Mouse (Mus musculus) stomach, embryonic 14.5 days (tissue): ENCODE measurements around the gene Pold1. TPM values are rescaled to one million over a fixed set of nuclear protein-coding genes. Genes with fewer than 3 reads are reported as not detected.

Source experiments
- ATAC-seq: fragments of 200-750 bp; cut with Nextera tagmentation; 2 replicates; pipeline ENCODE4 v1.8.0; 2017; ENCODE audit warnings: low read depth, moderate TSS enrichment; ENCODE audit not compliant: insufficient number of reproducible peaks, insufficient read depth, low FRiP score
- H3K27ac ChIP-seq: fragments of 300-500 bp; sonication (generic); 2 replicates; pipeline ENCODE4 v1.5.1; 2014; ENCODE audit warnings: mild to moderate bottlenecking, low read length, moderate library complexity, mixed read lengths
- H3K27me3 ChIP-seq: fragments of 300-500 bp; sonication (generic); 2 replicates; pipeline ENCODE4 v1.6.1; 2014; ENCODE audit warnings: low read length, control low read depth, mixed read lengths; ENCODE audit not compliant: control insufficient read depth, insufficient read depth
- H3K36me3 ChIP-seq: fragments of 300-500 bp; sonication (generic); 2 replicates; pipeline ENCODE4 v1.6.1; 2014; ENCODE audit warnings: mild to moderate bottlenecking, control low read depth, low read length, moderate library complexity, mixed read lengths; ENCODE audit not compliant: control insufficient read depth, insufficient read depth
- H3K4me1 ChIP-seq: fragments of 300-500 bp; sonication (generic); 2 replicates; pipeline ENCODE4 v1.6.1; 2014; ENCODE audit warnings: low read length, control low read depth, mixed read lengths; ENCODE audit not compliant: control insufficient read depth, insufficient read depth
- H3K4me2 ChIP-seq: fragments of 300-500 bp; sonication (generic); replicated peaks from 2 replicates; pipeline ENCODE4 v1.6.1; 2014; ENCODE audit warnings: low read depth, low read length, control low read depth
- H3K4me3 ChIP-seq: fragments of 300-500 bp; sonication (generic); 2 replicates; pipeline ENCODE4 v1.5.1; 2014; ENCODE audit warnings: low read depth, low read length, control low read depth
- H3K9ac ChIP-seq: fragments of 300-500 bp; sonication (generic); replicated peaks from 2 replicates; pipeline ENCODE4 v1.6.1; 2014; ENCODE audit warnings: low read depth, mild to moderate bottlenecking, control low read depth, low read length, moderate library complexity, mixed read lengths
- H3K9me3 ChIP-seq: fragments of 300-500 bp; sonication (generic); 2 replicates; pipeline ENCODE4 v1.6.1; 2016; ENCODE audit warnings: low read depth, low read length, control low read depth; ENCODE audit not compliant: control insufficient read depth
- WGBS: fragments of 180-500 bp; shearing (Covaris S2); extraction: QIAGEN DNeasy Blood & Tissue Kit; methylation state at CpG from one replicate; pipeline ENCODE4 v1.1.7; 2014; 5-methylcytosine and 5-hydroxymethylcytosine counted together
- polyA plus RNA-seq: library from polyadenylated mRNA; unstranded; fragments of >200 nt; fragmentation: Nextera tagmentation; extraction: Ambion mirVana; gene quantifications from 2 replicates; pipeline ENCODE4 v1.2.1, GENCODE M21; 2014

Pold1 gene
- polyA plus RNA-seq, 1 experiment from 2014 or later = 54.3 TPM

- no peak for ATAC-seq
- Histone ChIP-seq H3K27me3 (no peaks in the 10 kb centered on the region), H3K4me2 (no peak overlapping the region), H3K4me1 (no peaks in the 10 kb centered on the region), H3K36me3 (peaks cover 52% of the 10 kb centered on the region), H3K27ac (no peak overlapping the region), H3K9me3 (no peaks in the 10 kb centered on the region), H3K9ac (no peak overlapping the region), H3K4me3 (no peak overlapping the region)
- 73% methylated on average over 7 of the region's 7 CpGs for WGBS
These were observed 11.6 kb downstream of the Pold1 start for GRCm38 (mm10) chr7:44537009-44537408.

- no peaks in the 10 kb centered on the region for H3K9me3 ChIP-seq
- no peaks in the 10 kb centered on the region for H3K4me1 ChIP-seq
- no peak overlapping the region for H3K9ac ChIP-seq
- 79% methylated on average over 6 of the region's 6 CpGs for WGBS
- H3K27ac ChIP-seq = no peak overlapping the region
- H3K36me3 ChIP-seq = peaks cover 48% of the 10 kb centered on the region
- H3K27me3 ChIP-seq = no peaks in the 10 kb centered on the region
- ATAC-seq = no peak
- no peak overlapping the region for H3K4me3 ChIP-seq
- H3K4me2 ChIP-seq = no peak overlapping the region
These were observed 12.1 kb downstream of the Pold1 start for GRCm38 (mm10) chr7:44536590-44536968.

GRCm38 (mm10) chr7:44535657-44536589 is 12.7 kb downstream of the Pold1 start:
- Histone ChIP-seq H3K27me3 (no peaks in the 10 kb centered on the region), H3K9me3 (no peaks in the 10 kb centered on the region), H3K4me2 (no peak overlapping the region), H3K4me1 (no peaks in the 10 kb centered on the region), H3K4me3 (no peak overlapping the region), H3K27ac (no peak overlapping the region), H3K9ac (no peak overlapping the region), H3K36me3 (peaks cover 46% of the 10 kb centered on the region)
- no peak for ATAC-seq
- 91% methylated on average over 27 of the region's 27 CpGs for WGBS

- no peaks in the 10 kb centered on the region for H3K9me3 ChIP-seq
- H3K27ac ChIP-seq = no peak overlapping the region
- H3K4me1 ChIP-seq = no peaks in the 10 kb centered on the region
- no peak overlapping the region for H3K4me3 ChIP-seq
- WGBS = 88% methylated on average over 19 of the region's 19 CpGs
- no peak overlapping the region for H3K4me2 ChIP-seq
- H3K9ac ChIP-seq = no peak overlapping the region
- H3K36me3 ChIP-seq = peaks cover 37% of the 10 kb centered on the region
- ATAC-seq = no peak
- H3K27me3 ChIP-seq = no peaks in the 10 kb centered on the region
These were observed 13.8 kb downstream of the Pold1 start for GRCm38 (mm10) chr7:44534656-44535441.

- Histone ChIP-seq H3K27me3 (no peaks in the 10 kb centered on the region), H3K4me1 (no peaks in the 10 kb centered on the region), H3K4me3 (no peak overlapping the region), H3K36me3 (peaks cover 33% of the 10 kb centered on the region), H3K9ac (no peak overlapping the region), H3K4me2 (no peak overlapping the region), H3K9me3 (no peaks in the 10 kb centered on the region), H3K27ac (no peak overlapping the region)
- ATAC-seq = no peak
- WGBS = 87% methylated on average over 13 of the region's 13 CpGs
These were observed 14.4 kb downstream of the Pold1 start for GRCm38 (mm10) chr7:44534242-44534641.

- Histone ChIP-seq H3K9ac (no peak overlapping the region), H3K27me3 (no peaks in the 10 kb centered on the region), H3K27ac (no peak overlapping the region), H3K4me2 (no peak overlapping the region), H3K4me1 (no peaks in the 10 kb centered on the region), H3K4me3 (no peak overlapping the region), H3K36me3 (peaks cover 27% of the 10 kb centered on the region), H3K9me3 (no peaks in the 10 kb centered on the region)
- ATAC-seq = no peak
- 80% methylated on average over 12 of the region's 12 CpGs for WGBS
These were observed 15.0 kb downstream of the Pold1 start for GRCm38 (mm10) chr7:44533746-44534045.

- 77% methylated on average over 29 of the region's 29 CpGs for WGBS
- no peaks in the 10 kb centered on the region for H3K9me3 ChIP-seq
- ATAC-seq = 0 out of 2 replicates have a peak, but pooled peaks have one; percentile 19
- H3K9ac ChIP-seq = no peak overlapping the region
- no peaks in the 10 kb centered on the region for H3K4me1 ChIP-seq
- no peak overlapping the region for H3K4me3 ChIP-seq
- H3K27ac ChIP-seq = no peak overlapping the region
- no peaks in the 10 kb centered on the region for H3K27me3 ChIP-seq
- no peak overlapping the region for H3K4me2 ChIP-seq
- peaks cover 23% of the 10 kb centered on the region for H3K36me3 ChIP-seq
These were observed 15.5 kb downstream of the Pold1 start for GRCm38 (mm10) chr7:44532918-44533745.
